Mouse (Mus musculus): Measurements from ENCODE around the gene Pms1.

- TF ChIP-seq POLR2A (IDR thresholded peaks at IDR 0.05; ENCODE audit: extremely low read depth, insufficient read depth, low read length) = no peak
- no peak for TF ChIP-seq CTCF (IDR thresholded peaks at IDR 0.05; ENCODE audit: low read depth, low read length)
These were observed 105.6 kb downstream of the Pms1 start for GRCm38 (mm10) chr1:53191234-53191633.
